In genomic region chr15:77906081-77906480, GRCm38 (mm10) we compare ENCODE assay signal across 10 mouse cellular contexts. TPM values are rescaled to one million over a fixed set of nuclear protein-coding genes. Genes with fewer than 3 reads are reported as not detected.
DNase-seq lines count a peak whose midpoint lies in the region; ATAC-seq and TF ChIP-seq lines count a peak whose summit lies in the region.
"Had no signal": no experiment of that assay in that cellular context is flagged by ENCODE, and none has a peak within 500 bp of the region (broad histone marks: within the 10 kb centered on the region; RNA-seq: fewer than 3 reads in every experiment).

No protein-coding gene starts in this region.

- 83% methylated on average over 8 of the region's 8 CpGs for WGBS in hindbrain, embryonic 15.5 days
- 80% methylated on average over 8 of the region's 8 CpGs for WGBS in hindbrain, embryonic 11.5 days
- WGBS in embryonic facial prominence, embryonic 10.5 days, result 80% methylated on average over 8 of the region's 8 CpGs
- WGBS in limb, embryonic 15.5 days, result 70% methylated on average over 8 of the region's 8 CpGs
- WGBS in thymus, adult 2 months, result 92% methylated on average over 8 of the region's 8 CpGs

- DNase-seq in embryo, embryonic 10.5 days (ENCODE audit: low spot score), result peak; percentile 35
- no peak for DNase-seq in embryo, embryonic 11 days
- no peak for DNase-seq in hindbrain, embryonic 11.5 days (ENCODE audit: low spot score)
- no peak for DNase-seq in embryonic facial prominence, embryonic 10.5 days (ENCODE audit: low spot score)
- no peak for DNase-seq in thymus, adult 2 months
- no peak for DNase-seq in urinary bladder, adult 2 months (ENCODE audit: low spot score)

- peaks cover 8% of the 10 kb centered on the region for H3K4me1 ChIP-seq in hindbrain, embryonic 15.5 days (replicated peaks)
- no peaks in the 10 kb centered on the region for H3K4me1 ChIP-seq in hindbrain, embryonic 11.5 days (replicated peaks; ENCODE audit: control insufficient read depth, insufficient read depth, low read length)
- peaks cover 65% of the 10 kb centered on the region for H3K4me1 ChIP-seq in embryonic facial prominence, embryonic 10.5 days
- peaks cover 40% of the 10 kb centered on the region for H3K4me1 ChIP-seq in limb, embryonic 15.5 days
- peaks cover 24% of the 10 kb centered on the region for H3K4me1 ChIP-seq in thymus, adult 2 months (replicated peaks; ENCODE audit: control insufficient read depth, insufficient read depth, low read length)

- no peak for TF ChIP-seq CTCF in thymus, adult 2 months (IDR thresholded peaks at IDR 0.05; ENCODE audit: borderline replicate concordance, control insufficient read depth, extremely low read depth, insufficient read depth, low read length, poor library complexity)

- no peak overlapping the region for H3K9ac ChIP-seq in hindbrain, embryonic 15.5 days
- H3K9ac ChIP-seq in hindbrain, embryonic 11.5 days (ENCODE audit: low read depth, low read length), result no peak overlapping the region
- no peak overlapping the region for H3K9ac ChIP-seq in limb, embryonic 15.5 days

- H3K27ac ChIP-seq in hindbrain, embryonic 15.5 days (replicated peaks), result no peak overlapping the region
- H3K27ac ChIP-seq in hindbrain, embryonic 11.5 days (ENCODE audit: low read depth, low read length), result no peak overlapping the region
- peak overlapping the region; percentile 86 for H3K27ac ChIP-seq in embryonic facial prominence, embryonic 10.5 days (replicated peaks)
- 0 out of 2 replicates have a peak overlapping the region, but pooled peaks have one; percentile 68 for H3K27ac ChIP-seq in limb, embryonic 15.5 days
- H3K27ac ChIP-seq in thymus, adult 2 months (ENCODE audit: control insufficient read depth, insufficient read depth, low read length), result no peak overlapping the region
- H3K27ac ChIP-seq: neural tube, embryonic 13.5 days had no signal

- H3K4me2 ChIP-seq in hindbrain, embryonic 15.5 days, result 0 out of 2 replicates have a peak overlapping the region, but pooled peaks have one; percentile 61
- no peak overlapping the region for H3K4me2 ChIP-seq in hindbrain, embryonic 11.5 days (replicated peaks; ENCODE audit: low read depth, low read length)
- H3K4me2 ChIP-seq in limb, embryonic 15.5 days, result no peak overlapping the region

- no peak for TF ChIP-seq POLR2A in thymus, adult 2 months (IDR thresholded peaks at IDR 0.05; ENCODE audit: control insufficient read depth, extremely low read depth, insufficient read depth, low read length, poor library complexity)

- ATAC-seq in hindbrain, embryonic 15.5 days (ENCODE audit: low FRiP score, low read depth), result no peak
- no peak for ATAC-seq in hindbrain, embryonic 11.5 days (ENCODE audit: low FRiP score)
- no peak for ATAC-seq in limb, embryonic 15.5 days (ENCODE audit: insufficient number of reproducible peaks, low FRiP score, low TSS enrichment, low read depth)

- H3K4me3 ChIP-seq in hindbrain, embryonic 15.5 days, result no peak overlapping the region
- no peak overlapping the region for H3K4me3 ChIP-seq in hindbrain, embryonic 11.5 days (ENCODE audit: low read depth, low read length)
- H3K4me3 ChIP-seq in embryonic facial prominence, embryonic 10.5 days, result no peak overlapping the region
- no peak overlapping the region for H3K4me3 ChIP-seq in limb, embryonic 15.5 days
- no peak overlapping the region for H3K4me3 ChIP-seq in thymus, adult 2 months (ENCODE audit: control insufficient read depth, insufficient read depth, low read length)

- no peaks in the 10 kb centered on the region for H3K36me3 ChIP-seq in hindbrain, embryonic 15.5 days
- no peaks in the 10 kb centered on the region for H3K36me3 ChIP-seq in hindbrain, embryonic 11.5 days (ENCODE audit: control insufficient read depth, insufficient read depth, low read length)
- no peaks in the 10 kb centered on the region for H3K36me3 ChIP-seq in embryonic facial prominence, embryonic 10.5 days (replicated peaks)
- no peaks in the 10 kb centered on the region for H3K36me3 ChIP-seq in limb, embryonic 15.5 days
- no peaks in the 10 kb centered on the region for H3K36me3 ChIP-seq in thymus, adult 2 months (ENCODE audit: control insufficient read depth, insufficient read depth, low read length)
- H3K36me3 ChIP-seq: limb, embryonic 12.5 days; neural tube, embryonic 13.5 days had no signal

- no peaks in the 10 kb centered on the region for H3K9me3 ChIP-seq in hindbrain, embryonic 15.5 days
- H3K9me3 ChIP-seq in hindbrain, embryonic 11.5 days (ENCODE audit: control insufficient read depth, low read length), result no peaks in the 10 kb centered on the region
- no peaks in the 10 kb centered on the region for H3K9me3 ChIP-seq in embryonic facial prominence, embryonic 10.5 days
- no peaks in the 10 kb centered on the region for H3K9me3 ChIP-seq in limb, embryonic 15.5 days
- H3K9me3 ChIP-seq: limb, embryonic 12.5 days; neural tube, embryonic 13.5 days had no signal

- peaks cover 13% of the 10 kb centered on the region; the same call in 1 of the 2 replicates for H3K27me3 ChIP-seq in hindbrain, embryonic 15.5 days
- no peaks in the 10 kb centered on the region for H3K27me3 ChIP-seq in hindbrain, embryonic 11.5 days (ENCODE audit: control insufficient read depth, insufficient read depth, low read length)
- H3K27me3 ChIP-seq in embryonic facial prominence, embryonic 10.5 days (replicated peaks; ENCODE audit: low read depth, poor library complexity, severe bottlenecking), result peaks cover 9% of the 10 kb centered on the region; the same call in 1 of the 2 replicates
- H3K27me3 ChIP-seq in limb, embryonic 15.5 days, result no peaks in the 10 kb centered on the region
- H3K27me3 ChIP-seq in thymus, adult 2 months (ENCODE audit: control insufficient read depth, insufficient read depth, low read length), result no peaks in the 10 kb centered on the region

RNA-seq across cellular contexts. Expression of gene Txn2, which starts 22.7 kb away (rescaled TPM):
- polyA plus RNA-seq in hindbrain, embryonic 15.5 days (2015; fragmentation: Nextera tagmentation; extraction: Ambion mirVana), result 211 and 212 TPM in 2 replicates
- 251 and 253 TPM in 2 replicates for polyA plus RNA-seq in hindbrain, embryonic 11.5 days (2014; fragmentation: Nextera tagmentation; extraction: Ambion mirVana)
- 287 and 289 TPM in 2 replicates for polyA plus RNA-seq in embryonic facial prominence, embryonic 10.5 days (2016; fragmentation: Nextera tagmentation; extraction: Ambion mirVana)
- 231 and 263 TPM in 2 replicates for polyA plus RNA-seq in limb, embryonic 15.5 days (2015; fragmentation: Nextera tagmentation; extraction: Ambion mirVana)
- 249 and 253 TPM in 2 replicates for polyA plus RNA-seq in thymus, adult 2 months (2012; rRNA removed)
- 147 and 157 TPM in 2 replicates for polyA plus RNA-seq in urinary bladder, adult 2 months (2012; rRNA removed)

RNA-seq across cellular contexts. Expression of gene Foxred2, which starts 50.4 kb away (rescaled TPM):
- polyA plus RNA-seq in hindbrain, embryonic 15.5 days (2015; fragmentation: Nextera tagmentation; extraction: Ambion mirVana), result 8.5 and 9.1 TPM in 2 replicates
- 4.4 and 4.6 TPM in 2 replicates for polyA plus RNA-seq in hindbrain, embryonic 11.5 days (2014; fragmentation: Nextera tagmentation; extraction: Ambion mirVana)
- 7.2 and 7.3 TPM in 2 replicates for polyA plus RNA-seq in embryonic facial prominence, embryonic 10.5 days (2016; fragmentation: Nextera tagmentation; extraction: Ambion mirVana)
- 3.7 and 4.2 TPM in 2 replicates for polyA plus RNA-seq in limb, embryonic 15.5 days (2015; fragmentation: Nextera tagmentation; extraction: Ambion mirVana)
- 9.7 and 12.8 TPM in 2 replicates for polyA plus RNA-seq in thymus, adult 2 months (2012; rRNA removed)
- 5.2 and 5.5 TPM in 2 replicates for polyA plus RNA-seq in urinary bladder, adult 2 months (2012; rRNA removed)

Comparison
In these comparisons a context has a peak if more than half of its experiments do, and no peak if none do; other contexts are left out.
1. H3K27ac ChIP-seq: peak in embryonic facial prominence, embryonic 10.5 days (single experiment) and limb, embryonic 15.5 days (single experiment); none in hindbrain, embryonic 15.5 days (single experiment), hindbrain, embryonic 11.5 days (single experiment) and thymus, adult 2 months (single experiment).